Mouse (Mus musculus) ES-E14 (cell line): ENCODE measurements around the gene Ift46.

Experiments
- CHD2 ChIP-seq: IDR thresholded peaks from 2 replicates; pipeline ENCODE4 v1.6.1; 2014; ENCODE audit warnings: mild to moderate bottlenecking, low read depth, low read length, inconsistent platforms
- HCFC1 ChIP-seq: IDR thresholded peaks from 2 replicates; pipeline ENCODE4 v1.6.1; 2012; ENCODE audit warnings: low read length, inconsistent platforms, borderline replicate concordance; ENCODE audit not compliant: insufficient read depth
- MAFK ChIP-seq: IDR thresholded peaks from 2 replicates; pipeline ENCODE4 v1.6.1; 2014; ENCODE audit warnings: mild to moderate bottlenecking, low read depth, low read length, inconsistent platforms; ENCODE audit not compliant: insufficient read depth
- ZNF384 ChIP-seq: IDR thresholded peaks from 2 replicates; pipeline ENCODE4 v1.6.1; 2012; ENCODE audit warnings: low read depth, low read length, inconsistent platforms

GRCm38 (mm10) chr9:44747341-44747740, 20.4 kb upstream of the Ift46 start:
- TF ChIP-seq CHD2 (no peak), ZNF384 (no peak), HCFC1 (no peak), MAFK (no peak)
